Mouse (Mus musculus) embryonic fibroblast, embryonic 13.5 days (primary cell): ENCODE data around the gene Cd80.

Experiments used
- CTCF ChIP-seq: IDR thresholded peaks from 2 replicates; pipeline ENCODE4 v1.5.1; 2011; ENCODE audit warnings: mild to moderate bottlenecking, control low read depth, low read length, moderate library complexity, borderline replicate concordance; ENCODE audit not compliant: insufficient read depth
- POLR2A ChIP-seq: IDR thresholded peaks from 2 replicates; pipeline ENCODE4 v1.6.1; 2011; ENCODE audit warnings: low read depth, mild to moderate bottlenecking, control low read depth, low read length, moderate library complexity

GRCm38 (mm10) chr16:38467917-38468705 is 12.8 kb downstream of the Cd80 start:
- TF ChIP-seq CTCF (no peak), POLR2A (no peak)
